Mouse (Mus musculus) cerebellum, adult 2 months (tissue): ENCODE results near the gene Slc24a3. TPM values are rescaled to one million over a fixed set of nuclear protein-coding genes. Genes with fewer than 3 reads are reported as not detected.

ENCODE experiments used
- DNase-seq, 2 experiments: peaks; one replicate each; pipeline ENCODE4 v3.0.0; 2021
- H3K27ac ChIP-seq: fragments of 200-500 bp; 2 replicates; pipeline ENCODE4 v1.5.1; 2012; ENCODE audit warnings: low read length, control low read depth, inconsistent platforms; ENCODE audit not compliant: insufficient read depth
- H3K27me3 ChIP-seq: fragments of 200-500 bp; 2 replicates; pipeline ENCODE4 v1.6.1; 2012; ENCODE audit warnings: inconsistent platforms, mild to moderate bottlenecking, low read length, moderate library complexity; ENCODE audit not compliant: control insufficient read depth, insufficient read depth
- H3K4me1 ChIP-seq: fragments of 200-500 bp; 2 replicates; pipeline ENCODE4 v1.6.1; 2011; ENCODE audit warnings: low read length; ENCODE audit not compliant: control insufficient read depth, insufficient read depth
- H3K4me3 ChIP-seq: fragments of 200-500 bp; replicated peaks from 2 replicates; pipeline ENCODE3; 2011; ENCODE audit warnings: mild to moderate bottlenecking, low read depth, low read length, control low read depth; ENCODE audit not compliant: insufficient read depth
- CTCF ChIP-seq: fragments of 200-500 bp; IDR thresholded peaks from 2 replicates; pipeline ENCODE4 v1.5.1; 2011; ENCODE audit warnings: low read depth, mild to moderate bottlenecking, control low read depth, low read length, moderate library complexity, borderline replicate concordance; ENCODE audit not compliant: insufficient read depth
- POLR2A ChIP-seq: fragments of 200-500 bp; IDR thresholded peaks from 2 replicates; pipeline ENCODE4 v1.6.1; 2011; ENCODE audit warnings: low read length, control low read depth, borderline replicate concordance; ENCODE audit not compliant: insufficient read depth
- WGBS: fragments of 180-500 bp; shearing (Covaris S2); methylation state at CpG from one replicate; pipeline ENCODE4 v1.1.7; 2018; 5-methylcytosine and 5-hydroxymethylcytosine counted together
- polyA plus RNA-seq: library from polyadenylated mRNA; depleted of rRNA; stranded (reverse); fragments of >200 nt; gene quantifications from 2 replicates; pipeline ENCODE4 v1.2.3, GENCODE M21; 2012

Gene Slc24a3
- polyA plus RNA-seq, 1 experiment: 56.9 TPM

DNA sequence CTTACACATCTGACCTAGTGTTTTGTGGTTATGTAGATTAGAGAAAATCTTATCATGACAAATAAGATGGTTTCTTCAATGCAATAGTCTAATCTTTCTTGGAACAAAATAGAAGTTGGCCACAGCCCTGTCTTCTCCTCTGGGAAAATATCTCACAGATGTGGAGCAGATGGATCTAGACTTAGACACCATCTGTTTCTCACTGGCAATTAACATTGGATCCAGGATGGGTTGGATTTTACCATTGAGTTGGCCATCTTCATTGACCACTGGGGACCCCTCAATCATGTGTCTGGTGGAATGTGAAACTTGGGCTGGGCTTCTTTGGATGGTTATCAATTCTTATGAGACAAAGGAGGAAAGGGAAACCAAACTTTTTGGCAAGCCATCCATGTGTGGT is 332.7 kb downstream of the Slc24a3 start:
- H3K4me3 ChIP-seq: no peak overlapping the region
- H3K27ac ChIP-seq: no peak overlapping the region
- H3K27me3 ChIP-seq: no peaks in the 10 kb centered on the region
- no peak for DNase-seq
- H3K4me1 ChIP-seq: no peaks in the 10 kb centered on the region
- TF ChIP-seq POLR2A: no peak
- no peak for TF ChIP-seq CTCF

DNA sequence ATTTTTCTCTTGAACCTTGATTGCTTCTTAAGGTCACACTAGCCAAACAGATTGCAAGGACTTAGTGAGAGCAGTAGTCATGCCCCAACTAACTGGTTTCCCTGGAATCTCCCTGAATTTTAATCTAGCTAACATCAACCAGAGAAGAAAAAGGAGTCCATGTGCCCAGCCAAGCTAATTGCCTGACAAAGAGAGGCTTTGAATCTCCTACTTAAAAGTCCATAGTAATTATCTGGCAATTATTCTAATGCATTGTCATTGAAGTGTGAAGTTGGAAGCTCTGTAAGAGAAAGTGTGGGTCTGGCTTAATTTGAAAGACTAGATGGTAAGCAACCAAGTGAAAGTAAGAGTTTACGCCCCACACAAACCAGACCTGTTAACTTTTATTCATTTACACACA is 333.9 kb downstream of the Slc24a3 start:
- TF ChIP-seq CTCF: no peak
- TF ChIP-seq POLR2A: no peak
- Histone ChIP-seq H3K27me3 (no peaks in the 10 kb centered on the region), H3K4me1 (no peaks in the 10 kb centered on the region), H3K27ac (no peak overlapping the region), H3K4me3 (no peak overlapping the region)
- no peak for DNase-seq
- WGBS: 79% methylated on average over 1 of the region's 1 CpGs

DNA sequence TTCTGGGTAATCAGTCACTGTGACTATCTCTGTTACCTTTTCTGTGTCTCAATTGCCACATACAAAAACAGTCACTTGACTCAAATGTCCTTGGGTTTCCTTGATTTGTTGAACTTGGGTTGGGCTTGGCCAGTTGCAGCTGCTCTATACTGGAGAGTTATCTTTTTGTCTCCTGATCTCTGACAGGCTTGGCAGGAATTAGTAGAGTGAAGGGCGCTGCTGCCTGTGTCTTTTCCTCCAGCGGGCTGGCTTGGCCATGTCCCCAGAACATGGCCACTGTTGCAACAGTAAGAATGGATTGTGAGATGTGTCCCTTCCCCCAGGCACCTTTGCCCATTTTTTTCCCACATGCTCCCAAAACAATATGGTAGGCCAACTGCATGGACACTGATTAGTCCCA is 340.1 kb downstream of the Slc24a3 start:
- Histone ChIP-seq H3K27ac (no peak overlapping the region), H3K4me1 (no peaks in the 10 kb centered on the region), H3K4me3 (no peak overlapping the region), H3K27me3 (no peaks in the 10 kb centered on the region)
- WGBS: 72% methylated on average over 2 of the region's 2 CpGs
- no peak for TF ChIP-seq CTCF
- no peak for TF ChIP-seq POLR2A
- DNase-seq: no peak

DNA sequence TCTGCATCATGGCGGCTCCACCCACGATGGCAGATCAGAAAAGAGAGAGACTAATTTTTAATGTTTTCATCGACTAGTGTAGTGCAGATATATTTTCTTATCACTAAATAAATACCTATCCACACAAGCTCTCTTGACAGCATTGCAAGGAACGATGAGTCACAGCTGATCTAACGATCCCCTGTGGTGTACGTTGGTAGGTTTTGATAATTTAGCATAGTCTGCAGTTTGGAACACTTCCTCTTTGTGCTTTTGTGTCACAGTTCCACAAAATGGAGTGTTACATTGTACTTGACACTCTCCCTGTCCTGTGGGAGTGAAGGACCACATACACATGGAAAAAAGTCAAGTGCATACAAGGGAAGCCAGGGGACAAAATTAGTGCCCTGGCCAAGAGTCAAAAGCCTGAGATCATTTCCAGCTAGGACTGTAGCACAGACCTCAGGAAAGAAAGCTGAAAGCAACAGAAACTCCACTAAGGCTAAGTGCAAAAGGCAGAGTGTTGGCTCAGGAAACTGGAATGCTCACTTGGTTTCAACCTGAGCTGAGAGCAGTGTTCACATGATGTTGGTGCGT is 343.2 kb downstream of the Slc24a3 start:
- no peak overlapping the region for H3K27ac ChIP-seq
- no peak for DNase-seq
- WGBS: 78% methylated on average over 7 of the region's 7 CpGs
- no peaks in the 10 kb centered on the region for H3K4me1 ChIP-seq
- TF ChIP-seq POLR2A (no peak), CTCF (no peak)
- 0 out of 2 replicates have a peak, but pooled peaks cover 1% of the 10 kb centered on the region for H3K27me3 ChIP-seq
- H3K4me3 ChIP-seq: no peak overlapping the region

DNA sequence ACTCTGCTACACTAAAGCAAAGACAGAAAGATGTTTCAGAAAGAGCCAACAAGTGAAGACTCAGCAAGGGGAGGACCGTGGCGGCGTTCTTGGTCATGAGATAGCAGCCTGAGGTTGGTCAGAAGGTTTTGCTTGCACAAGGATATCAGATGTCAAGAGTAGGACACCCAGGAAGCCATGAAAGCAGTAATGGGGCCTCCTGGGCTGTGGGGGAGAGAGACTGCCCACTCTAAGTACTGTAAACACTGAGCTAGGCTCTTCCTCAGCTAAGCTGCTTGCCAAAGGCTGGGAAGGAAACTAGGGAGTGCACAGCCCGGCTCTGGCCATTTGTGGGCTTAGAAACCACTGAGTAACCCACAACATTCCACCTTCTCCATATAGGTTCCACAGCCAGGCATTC is 348.4 kb downstream of the Slc24a3 start:
- Histone ChIP-seq H3K27ac (no peak overlapping the region), H3K27me3 (peaks cover 1% of the 10 kb centered on the region; the same call in 1 of the 2 replicates), H3K4me1 (no peaks in the 10 kb centered on the region), H3K4me3 (no peak overlapping the region)
- TF ChIP-seq CTCF (no peak), POLR2A (no peak)
- WGBS: 96% methylated on average over 4 of the region's 4 CpGs
- DNase-seq: no peak

DNA sequence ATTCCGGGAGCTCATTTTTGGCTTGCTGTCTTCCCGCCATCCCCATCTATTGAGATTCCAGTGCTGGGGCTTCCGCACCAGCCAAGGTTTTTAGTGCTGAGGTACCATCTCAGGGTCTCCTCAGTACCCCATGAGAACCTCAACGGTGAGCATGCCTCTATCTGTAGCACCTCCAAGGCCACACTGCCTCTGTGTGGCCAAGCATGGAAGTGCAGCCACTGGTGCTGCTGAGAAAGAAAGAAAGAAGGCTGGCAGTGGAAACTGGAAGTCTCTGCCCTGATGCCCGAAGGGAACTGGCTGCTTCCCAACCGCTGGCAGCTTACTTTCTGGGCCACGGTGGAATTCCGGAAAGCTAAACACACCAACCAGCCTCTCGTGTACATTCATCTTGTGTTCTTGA is 349.8 kb downstream of the Slc24a3 start:
- no peak overlapping the region for H3K4me3 ChIP-seq
- WGBS: 27% methylated on average over 9 of the region's 9 CpGs
- peak; percentile 77 to 83 for DNase-seq
- no peak overlapping the region for H3K27ac ChIP-seq
- TF ChIP-seq POLR2A: no peak
- TF ChIP-seq CTCF: peak; percentile 88
- peaks cover 6% of the 10 kb centered on the region; the same call in 1 of the 2 replicates for H3K4me1 ChIP-seq
- H3K27me3 ChIP-seq: peaks cover 3% of the 10 kb centered on the region; the same call in 1 of the 2 replicates

DNA sequence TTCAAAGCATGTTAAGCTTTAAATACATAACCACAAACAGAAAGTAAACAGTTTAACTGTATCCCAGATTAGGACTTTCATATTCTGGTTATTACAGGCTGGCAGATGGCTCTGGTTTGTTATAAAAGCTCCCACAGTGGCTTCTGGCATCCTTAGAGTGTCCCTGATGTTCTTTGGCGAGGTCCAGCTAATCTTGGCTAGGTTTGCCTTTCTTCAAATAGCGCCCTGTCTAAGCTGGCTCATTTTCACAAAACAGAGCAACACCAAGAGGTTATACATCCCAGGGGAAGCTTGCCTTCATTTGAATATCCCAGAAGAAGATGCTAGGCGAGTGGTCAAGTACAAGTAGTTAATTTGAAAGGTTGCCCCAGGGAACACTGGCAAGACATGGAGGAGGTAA is 354.5 kb downstream of the Slc24a3 start:
- TF ChIP-seq POLR2A (no peak), CTCF (no peak)
- no peak overlapping the region for H3K4me3 ChIP-seq
- DNase-seq: peak; percentile 57 to 75
- peaks cover 8% of the 10 kb centered on the region; the same call in 1 of the 2 replicates for H3K4me1 ChIP-seq
- H3K27ac ChIP-seq: no peak overlapping the region
- 9% methylated on average over 3 of the region's 3 CpGs for WGBS
- peaks cover 2% of the 10 kb centered on the region; the same call in 1 of the 2 replicates for H3K27me3 ChIP-seq

DNA sequence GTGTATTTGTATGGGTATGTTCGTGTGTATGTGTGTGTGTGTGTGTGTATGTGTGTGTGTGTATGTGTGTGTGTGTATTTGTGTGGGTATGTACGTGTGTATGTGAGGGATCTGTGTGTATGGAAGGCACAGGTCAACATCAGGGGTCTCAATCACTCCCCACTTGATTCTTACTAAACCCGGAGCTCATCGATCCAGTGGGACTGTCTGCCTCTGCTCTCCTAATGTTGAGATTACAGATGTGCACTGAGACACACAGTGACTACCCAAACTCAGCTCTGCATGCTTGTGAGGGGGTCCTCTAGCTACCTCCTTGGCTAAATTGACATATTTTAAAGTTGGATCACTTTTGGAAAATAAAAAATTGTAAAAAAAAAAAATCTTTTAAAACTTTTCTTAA is 355.8 kb downstream of the Slc24a3 start:
- H3K4me1 ChIP-seq: peaks cover 8% of the 10 kb centered on the region; the same call in 1 of the 2 replicates
- no peak for DNase-seq
- WGBS: 92% methylated on average over 4 of the region's 4 CpGs
- H3K27ac ChIP-seq: no peak overlapping the region
- no peak overlapping the region for H3K4me3 ChIP-seq
- H3K27me3 ChIP-seq: peaks cover 2% of the 10 kb centered on the region; the same call in 1 of the 2 replicates
- TF ChIP-seq POLR2A (no peak), CTCF (no peak)
